Mouse (Mus musculus) cortical plate, adult 2 months (tissue): ENCODE measurements around the gene Gm11758. TPM values are rescaled to one million over a fixed set of nuclear protein-coding genes. Genes with fewer than 3 reads are reported as not detected.
"Not testable (repeated sequence)": the region's sequence is repeated elsewhere in the genome, so short reads cannot be mapped to it uniquely, and the experiment has no call there.

Source experiments
- H3K27ac ChIP-seq: fragments of 200-500 bp; 2 replicates; pipeline ENCODE4 v1.5.1; 2012; ENCODE audit warnings: low read length, control low read depth, inconsistent platforms; ENCODE audit not compliant: insufficient read depth
- H3K4me1 ChIP-seq: fragments of 200-500 bp; 2 replicates; pipeline ENCODE4 v1.6.1; 2011; ENCODE audit warnings: low read length; ENCODE audit not compliant: control insufficient read depth, insufficient read depth
- H3K4me3 ChIP-seq: fragments of 200-500 bp; 2 replicates; pipeline ENCODE4 v1.5.1; 2011; ENCODE audit warnings: mild to moderate bottlenecking, low read length, control low read depth; ENCODE audit not compliant: insufficient read depth
- CTCF ChIP-seq: fragments of 200-500 bp; IDR thresholded peaks from 2 replicates; pipeline ENCODE4 v1.5.1; 2011; ENCODE audit warnings: mild to moderate bottlenecking, control low read depth, low read length; ENCODE audit not compliant: insufficient read depth; ENCODE audit errors: extremely low read depth
- POLR2A ChIP-seq: fragments of 200-500 bp; IDR thresholded peaks from 2 replicates; pipeline ENCODE4 v1.6.1; 2011; ENCODE audit warnings: mild to moderate bottlenecking, low read length, control low read depth; ENCODE audit not compliant: insufficient read depth; ENCODE audit errors: extremely low read depth
- polyA plus RNA-seq: library from polyadenylated mRNA; depleted of rRNA; stranded (reverse); fragments of >200 nt; gene quantifications from 2 replicates; pipeline ENCODE4 v1.2.3, GENCODE M21; 2012; rRNA removed

Gm11758 gene
- not detected in 2 replicates for polyA plus RNA-seq

- not testable (repeated sequence) for H3K27ac ChIP-seq, H3K4me3 ChIP-seq, H3K4me1 ChIP-seq
Observed at GRCm38 (mm10) chr4:73876166-73876565, at the start of gene Gm11758. Gene Gm11758 (minus strand): TSS chr4:73876266.

GRCm38 (mm10) chr4:73920660-73921059 lies 44.6 kb upstream of the Gm11758 start, which contains the start of gene Gm11756:
Gene Gm11756 (minus strand): TSS chr4:73920760.
- H3K27ac ChIP-seq = not testable (repeated sequence)

GRCm38 (mm10) chr4:73905853-73906252 lies 29.8 kb upstream of the Gm11758 start, which contains the start of gene Gm13871:
Gene Gm13871 (minus strand): TSS chr4:73905953.
- not testable (repeated sequence) for H3K4me3 ChIP-seq

More at GRCm38 (mm10) chr4:73920660-73921059, 44.6 kb upstream of the Gm11758 start, which contains the start of gene Gm11756:
- H3K4me3 ChIP-seq, H3K4me1 ChIP-seq: not testable (repeated sequence)

GRCm38 (mm10) chr4:73891012-73891411 lies 14.9 kb upstream of the Gm11758 start, which contains the start of gene Gm11757:
Gene Gm11757 (minus strand): TSS chr4:73891112.
- H3K27ac ChIP-seq, H3K4me1 ChIP-seq, H3K4me3 ChIP-seq: not testable (repeated sequence)

More at GRCm38 (mm10) chr4:73905853-73906252, 29.8 kb upstream of the Gm11758 start, which contains the start of gene Gm13871:
- H3K4me1 ChIP-seq, H3K27ac ChIP-seq: not testable (repeated sequence)

GRCm38 (mm10) chr4:73826587-73826986 lies 49.5 kb downstream of the Gm11758 start:
- H3K4me1 ChIP-seq = no peaks in the 10 kb centered on the region
- TF ChIP-seq POLR2A = no peak
- no peak for TF ChIP-seq CTCF
- no peak overlapping the region for H3K4me3 ChIP-seq
- H3K27ac ChIP-seq = no peak overlapping the region

Other genes starting within 250 kb of the Gm11758 start
- gene Gm11236, start 238.1 kb downstream of the Gm11758 start, polyA plus RNA-seq = not detected in 2 replicates
- gene Gm11239, start 207.9 kb downstream of the Gm11758 start, polyA plus RNA-seq = not detected in 2 replicates
- gene Gm428, start 192.8 kb downstream of the Gm11758 start, polyA plus RNA-seq = not detected in 2 replicates
- gene Rasef, start 85.3 kb downstream of the Gm11758 start, polyA plus RNA-seq = 0.06 TPM in 1 of 2 replicates, not detected in the other
- not detected in 2 replicates for gene Gm11757, start 14.8 kb upstream of the Gm11758 start, polyA plus RNA-seq
- not detected in 2 replicates for gene Gm13871, start 29.7 kb upstream of the Gm11758 start, polyA plus RNA-seq
- gene Gm11756, start 44.5 kb upstream of the Gm11758 start, polyA plus RNA-seq = not detected in 2 replicates
- gene 2310002L09Rik, start 74.6 kb upstream of the Gm11758 start, polyA plus RNA-seq = not detected in 2 replicates
- 6.1 and 6.5 TPM in 2 replicates for gene Frmd3, start 137.2 kb upstream of the Gm11758 start, polyA plus RNA-seq